Mouse (Mus musculus) limb, embryonic 12.5 days (tissue): ENCODE results near the gene Minos1. TPM values are rescaled to one million over a fixed set of nuclear protein-coding genes. Genes with fewer than 3 reads are reported as not detected.
A peak's percentile ranks its signal among the peaks of the same experiment; 100 is the strongest.

Experiments used
- ATAC-seq: fragments of 200-750 bp; cut with Nextera tagmentation; 2 replicates; pipeline ENCODE4 v1.8.0; 2017; ENCODE audit warnings: low read depth, moderate TSS enrichment; ENCODE audit not compliant: insufficient number of reproducible peaks, insufficient read depth, low FRiP score, low TSS enrichment
- H3K27ac ChIP-seq: fragments of 300-500 bp; sonication (generic); 2 replicates; pipeline ENCODE4 v1.5.1; 2016; ENCODE audit warnings: mild to moderate bottlenecking, moderate library complexity
- H3K27me3 ChIP-seq: fragments of 300-500 bp; sonication (generic); 2 replicates; pipeline ENCODE4 v1.6.1; 2016; ENCODE audit warnings: mild to moderate bottlenecking, moderate library complexity
- H3K36me3 ChIP-seq: fragments of 300-500 bp; sonication (generic); 2 replicates; pipeline ENCODE4 v1.6.1; 2016; ENCODE audit warnings: mild to moderate bottlenecking, moderate library complexity
- H3K4me1 ChIP-seq: fragments of 300-500 bp; sonication (generic); replicated peaks from 2 replicates; pipeline ENCODE4 v1.6.1; 2016
- H3K4me2 ChIP-seq: fragments of 300-500 bp; sonication (generic); 2 replicates; pipeline ENCODE4 v1.6.1; 2016; ENCODE audit warnings: mild to moderate bottlenecking, moderate library complexity
- H3K4me3 ChIP-seq: fragments of 300-500 bp; sonication (generic); replicated peaks from 2 replicates; pipeline ENCODE4 v1.5.1; 2016; ENCODE audit warnings: mild to moderate bottlenecking
- H3K9ac ChIP-seq: fragments of 300-500 bp; sonication (generic); replicated peaks from 2 replicates; pipeline ENCODE4 v1.6.1; 2016; ENCODE audit warnings: mild to moderate bottlenecking, moderate library complexity
- H3K9me3 ChIP-seq: fragments of 300-500 bp; sonication (generic); 2 replicates; pipeline ENCODE4 v1.6.1; 2016; ENCODE audit warnings: mild to moderate bottlenecking, moderate library complexity
- WGBS: fragments of 180-500 bp; shearing (Covaris S2); methylation state at CpG from one replicate; pipeline ENCODE4 v1.1.7; 2016; 5-methylcytosine and 5-hydroxymethylcytosine counted together
- polyA plus RNA-seq: library from polyadenylated mRNA; unstranded; fragments of >200 nt; fragmentation: Nextera tagmentation; extraction: Ambion mirVana; gene quantifications from 2 replicates; pipeline ENCODE4 v1.2.1, GENCODE M21; 2016

Gene Minos1
- polyA plus RNA-seq, 1 experiment from 2014 or later, result 492 TPM

DNA sequence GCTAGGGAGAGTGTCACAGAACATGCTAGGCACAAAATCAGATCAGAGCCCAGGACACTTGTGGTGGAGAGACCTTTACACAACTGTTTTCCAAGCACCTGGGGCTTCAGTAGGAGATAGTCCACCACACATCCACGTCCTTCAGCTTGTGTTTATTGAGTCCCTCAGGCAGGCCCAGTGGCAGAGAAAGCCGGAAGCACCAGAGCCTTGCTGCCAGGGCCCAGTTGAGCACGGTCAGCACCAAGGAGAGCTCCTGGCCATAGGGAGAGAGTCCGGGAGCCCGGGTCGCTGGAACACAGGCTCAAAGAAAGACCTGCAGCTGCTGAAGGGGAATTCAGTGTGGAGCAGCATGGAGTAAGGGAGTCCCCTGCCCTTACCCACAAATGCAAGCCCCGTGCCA lies 71.3 kb downstream of the Minos1 start:
- no peaks in the 10 kb centered on the region for H3K36me3 ChIP-seq
- no peak overlapping the region for H3K9ac ChIP-seq
- no peaks in the 10 kb centered on the region for H3K4me1 ChIP-seq
- H3K27me3 ChIP-seq, result peaks cover 17% of the 10 kb centered on the region
- no peak for ATAC-seq
- WGBS, result 5% methylated on average over 7 of the region's 7 CpGs
- no peak overlapping the region for H3K4me3 ChIP-seq
- no peak overlapping the region for H3K27ac ChIP-seq
- no peaks in the 10 kb centered on the region for H3K9me3 ChIP-seq
- H3K4me2 ChIP-seq, result no peak overlapping the region

DNA sequence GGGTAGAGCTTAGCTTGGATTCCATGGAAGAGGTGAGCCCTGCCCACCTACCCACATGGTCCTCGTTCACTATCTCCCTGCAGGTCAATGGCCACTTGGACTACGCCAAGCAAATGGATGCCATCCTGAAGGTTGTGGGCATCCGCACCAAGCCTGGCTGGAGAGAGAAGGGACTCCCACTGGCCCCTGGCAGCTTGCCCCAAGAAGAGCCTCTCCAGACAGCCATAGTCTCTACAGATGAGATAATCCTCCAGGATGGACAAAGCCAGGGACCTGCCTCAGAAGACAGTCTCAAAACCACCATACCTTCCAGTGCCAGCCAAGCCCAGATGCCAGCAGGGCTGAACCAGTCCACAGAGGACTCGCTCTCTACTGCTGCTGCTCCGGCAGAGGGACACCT lies 72.9 kb downstream of the Minos1 start:
- no peaks in the 10 kb centered on the region for H3K4me1 ChIP-seq
- ATAC-seq, result no peak
- H3K9ac ChIP-seq, result no peak overlapping the region
- no peak overlapping the region for H3K4me2 ChIP-seq
- 84% methylated on average over 5 of the region's 5 CpGs for WGBS
- H3K36me3 ChIP-seq, result no peaks in the 10 kb centered on the region
- no peak overlapping the region for H3K27ac ChIP-seq
- no peak overlapping the region for H3K4me3 ChIP-seq
- peaks cover 18% of the 10 kb centered on the region; the same call in 1 of the 2 replicates for H3K27me3 ChIP-seq
- H3K9me3 ChIP-seq, result no peaks in the 10 kb centered on the region

DNA sequence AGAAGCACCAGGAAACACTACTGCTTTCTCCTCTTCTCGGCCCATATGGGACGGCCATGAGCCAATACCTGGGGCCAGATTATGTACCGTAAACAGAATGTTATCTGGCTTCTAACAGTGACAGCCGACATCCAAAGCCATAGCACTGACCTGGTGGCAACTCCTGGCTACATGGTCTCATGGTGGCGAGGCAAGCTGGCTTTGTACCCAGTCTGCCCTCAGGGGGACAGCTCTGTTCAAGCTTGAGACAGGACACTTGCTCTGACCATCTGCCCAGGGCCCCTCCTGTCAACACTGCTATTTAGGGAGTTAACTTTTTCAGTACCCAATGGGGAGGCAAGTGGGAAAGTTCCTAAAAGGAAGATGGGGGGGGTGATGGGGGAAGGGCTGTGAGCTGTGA lies 73.6 kb downstream of the Minos1 start:
- Histone ChIP-seq H3K4me3 (no peak overlapping the region), H3K4me1 (no peaks in the 10 kb centered on the region), H3K9me3 (no peaks in the 10 kb centered on the region), H3K9ac (no peak overlapping the region), H3K27ac (no peak overlapping the region), H3K36me3 (no peaks in the 10 kb centered on the region), H3K27me3 (peaks cover 18% of the 10 kb centered on the region; the same call in 1 of the 2 replicates), H3K4me2 (no peak overlapping the region)
- WGBS, result 75% methylated on average over 5 of the region's 5 CpGs
- ATAC-seq, result no peak

DNA sequence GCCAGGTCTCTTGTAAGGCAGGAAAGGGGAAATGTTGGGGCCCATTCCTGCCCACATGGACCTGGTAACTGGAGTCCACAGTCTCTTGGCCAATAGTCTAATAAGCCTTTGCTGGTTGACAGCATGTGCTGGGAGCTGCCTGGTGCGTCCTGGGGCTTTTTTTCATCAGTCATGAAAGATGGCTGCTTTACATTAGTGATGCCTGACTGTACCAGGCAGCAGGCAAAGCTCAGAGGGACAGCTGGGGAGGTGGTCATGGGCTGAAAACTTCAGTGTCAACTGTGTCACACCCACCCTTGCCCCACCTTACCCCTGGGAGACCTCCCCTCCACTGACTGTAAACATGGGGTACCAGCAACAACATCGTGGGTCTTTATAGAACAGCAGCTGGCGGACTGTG lies 75.2 kb downstream of the Minos1 start:
- 64% methylated on average over 3 of the region's 3 CpGs for WGBS
- ATAC-seq, result no peak
- no peak overlapping the region for H3K4me2 ChIP-seq
- H3K4me1 ChIP-seq, result no peaks in the 10 kb centered on the region
- H3K4me3 ChIP-seq, result no peak overlapping the region
- H3K9me3 ChIP-seq, result no peaks in the 10 kb centered on the region
- H3K27me3 ChIP-seq, result peaks cover 18% of the 10 kb centered on the region; the same call in 1 of the 2 replicates
- no peak overlapping the region for H3K27ac ChIP-seq
- no peak overlapping the region for H3K9ac ChIP-seq
- no peaks in the 10 kb centered on the region for H3K36me3 ChIP-seq

DNA sequence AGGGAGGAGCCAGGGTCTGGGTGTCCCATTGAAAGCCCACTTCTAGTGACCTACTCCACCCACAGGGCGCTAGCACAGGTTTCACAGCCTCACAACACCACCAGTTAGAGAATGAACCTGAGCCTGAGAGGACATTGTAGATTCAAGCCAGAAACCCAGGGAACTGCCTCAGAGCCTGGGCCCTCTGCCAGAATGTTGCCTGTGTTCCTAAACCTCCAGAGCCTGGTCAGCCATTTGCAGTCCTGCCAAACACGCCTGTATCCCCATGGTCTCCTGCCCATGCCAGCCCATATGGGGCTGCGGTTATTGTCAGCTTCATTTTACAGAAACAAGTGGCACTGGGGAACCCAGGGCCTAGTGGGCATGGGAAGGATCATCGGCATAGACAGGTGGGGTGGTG lies 75.6 kb downstream of the Minos1 start:
- H3K9ac ChIP-seq, result no peak overlapping the region
- H3K27me3 ChIP-seq, result peaks cover 18% of the 10 kb centered on the region; the same call in 1 of the 2 replicates
- no peak overlapping the region for H3K27ac ChIP-seq
- H3K4me1 ChIP-seq, result no peaks in the 10 kb centered on the region
- WGBS, result 79% methylated on average over 4 of the region's 4 CpGs
- H3K36me3 ChIP-seq, result no peaks in the 10 kb centered on the region
- no peak overlapping the region for H3K4me3 ChIP-seq
- no peak overlapping the region for H3K4me2 ChIP-seq
- no peak for ATAC-seq
- no peaks in the 10 kb centered on the region for H3K9me3 ChIP-seq

DNA sequence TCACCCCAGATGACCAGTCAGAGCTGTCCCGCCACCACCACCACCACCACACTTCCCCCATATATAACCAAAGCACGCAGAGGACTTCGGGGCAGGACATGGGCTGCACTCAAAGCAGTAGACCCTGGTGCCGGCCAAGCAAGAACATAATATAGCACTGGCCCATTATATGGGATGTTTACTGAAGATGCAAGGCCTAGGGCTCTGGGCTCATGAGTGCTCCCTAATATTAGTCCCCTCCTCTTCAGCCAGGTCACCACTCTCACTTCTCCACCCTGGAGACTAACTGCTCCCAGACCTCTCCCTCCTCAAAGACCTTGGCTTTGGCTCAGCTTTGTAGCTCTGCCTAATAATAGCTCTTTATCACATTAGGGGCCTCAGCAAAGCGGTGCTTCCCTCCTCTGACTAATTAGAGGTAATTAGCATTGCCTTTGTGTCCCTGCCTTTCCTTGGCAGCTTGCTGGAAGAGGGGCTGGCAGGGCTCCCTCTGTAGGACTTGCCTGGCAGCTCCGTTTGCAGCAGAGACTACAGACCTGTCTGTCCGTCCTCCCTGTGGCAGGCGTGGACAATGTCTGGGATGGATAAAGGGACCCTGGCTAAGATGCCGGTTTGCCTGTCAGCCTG lies 76.5 kb downstream of the Minos1 start:
- no peak overlapping the region for H3K4me2 ChIP-seq
- H3K4me1 ChIP-seq, result no peaks in the 10 kb centered on the region
- no peaks in the 10 kb centered on the region for H3K9me3 ChIP-seq
- no peak for ATAC-seq
- H3K27ac ChIP-seq, result no peak overlapping the region
- 0 out of 2 replicates have a peak, but pooled peaks cover 12% of the 10 kb centered on the region for H3K27me3 ChIP-seq
- H3K4me3 ChIP-seq, result no peak overlapping the region
- H3K9ac ChIP-seq, result no peak overlapping the region
- 42% methylated on average over 9 of the region's 9 CpGs for WGBS
- H3K36me3 ChIP-seq, result no peaks in the 10 kb centered on the region

DNA sequence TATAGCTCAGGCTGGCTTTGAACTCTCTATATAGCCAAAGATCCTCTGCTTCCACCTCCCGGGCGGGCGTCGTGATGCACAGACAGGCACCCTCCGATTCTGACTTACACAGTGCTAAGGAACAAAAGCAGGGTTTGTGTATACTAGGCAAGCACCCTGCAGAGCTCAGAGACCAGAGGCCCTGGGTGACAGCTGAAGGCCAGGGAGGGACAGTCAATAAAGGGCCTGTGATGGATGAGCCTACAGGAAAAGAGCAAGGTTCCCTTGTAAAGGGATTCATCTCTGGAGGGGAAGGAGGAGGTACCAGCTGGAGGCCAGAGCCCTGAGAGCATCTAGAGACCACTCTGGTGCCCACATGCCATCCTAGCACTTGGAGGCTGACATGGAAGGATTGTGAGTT lies 77.5 kb downstream of the Minos1 start:
- no peak for ATAC-seq
- H3K27ac ChIP-seq, result no peak overlapping the region
- no peak overlapping the region for H3K9ac ChIP-seq

DNA sequence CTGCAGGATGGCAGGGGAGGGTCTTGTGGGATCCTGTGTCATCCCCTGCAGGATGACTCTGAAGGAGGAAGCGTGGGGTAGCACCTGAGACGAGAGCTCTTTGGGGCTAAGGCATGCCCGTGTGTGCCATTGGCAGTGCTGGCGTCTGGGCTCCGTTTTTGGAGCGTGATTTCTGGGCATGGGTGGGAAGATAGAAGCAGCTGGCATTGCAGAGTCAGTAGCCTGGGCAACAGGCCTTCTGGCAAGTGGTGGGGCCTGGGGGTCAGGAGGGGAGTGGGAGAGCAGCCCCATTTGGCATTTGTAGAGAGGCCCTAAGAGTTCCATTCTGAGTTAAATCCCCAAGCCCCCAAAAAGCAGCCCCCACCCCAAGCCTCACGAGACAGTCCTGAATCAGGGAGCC lies 78.1 kb downstream of the Minos1 start:
- Histone ChIP-seq H3K36me3 (no peaks in the 10 kb centered on the region), H3K4me2 (no peak overlapping the region), H3K4me3 (no peak overlapping the region), H3K27ac (no peak overlapping the region), H3K4me1 (no peaks in the 10 kb centered on the region), H3K27me3 (0 out of 2 replicates have a peak, but pooled peaks cover 12% of the 10 kb centered on the region), H3K9me3 (0 out of 2 replicates have a peak, but pooled peaks cover 3% of the 10 kb centered on the region), H3K9ac (0 out of 2 replicates have a peak overlapping the region, but pooled peaks have one; percentile 12)
- 75% methylated on average over 7 of the region's 7 CpGs for WGBS
- ATAC-seq, result no peak

More for the DNA sequence above, 77.5 kb downstream of the Minos1 start:
- Histone ChIP-seq H3K4me3 (no peak overlapping the region), H3K36me3 (no peaks in the 10 kb centered on the region), H3K4me2 (no peak overlapping the region), H3K9me3 (no peaks in the 10 kb centered on the region), H3K27me3 (0 out of 2 replicates have a peak, but pooled peaks cover 12% of the 10 kb centered on the region), H3K4me1 (no peaks in the 10 kb centered on the region)
- WGBS, result 68% methylated on average over 5 of the region's 5 CpGs

Other genes with a start within 250 kb of the Minos1 start
- 3.2 and 4.4 TPM in 2 replicates for gene Otud3, start 217.2 kb downstream of the Minos1 start, polyA plus RNA-seq
- not detected in 2 replicates for gene Rnf186, start 164.0 kb downstream of the Minos1 start, polyA plus RNA-seq
- 2.0 and 2.7 TPM in 2 replicates for gene Tmco4, start 158.2 kb downstream of the Minos1 start, polyA plus RNA-seq
- 0.50 and 0.60 TPM in 2 replicates for gene Htr6, start 55.5 kb downstream of the Minos1 start, polyA plus RNA-seq
- gene Nbl1, start 38.1 kb downstream of the Minos1 start, polyA plus RNA-seq, result 141 and 152 TPM in 2 replicates
- 386 and 390 TPM in 2 replicates for gene Capzb, start 61.8 kb upstream of the Minos1 start, polyA plus RNA-seq
- 15.3 and 16.1 TPM in 2 replicates for gene Pqlc2, start 179.6 kb upstream of the Minos1 start, polyA plus RNA-seq
- 146 and 150 TPM in 2 replicates for gene Akr7a5, start 179.6 kb upstream of the Minos1 start, polyA plus RNA-seq
- 132 and 139 TPM in 2 replicates for gene Mrto4, start 221.5 kb upstream of the Minos1 start, polyA plus RNA-seq
- gene Emc1, start 221.5 kb upstream of the Minos1 start, polyA plus RNA-seq, result 29.4 and 30.5 TPM in 2 replicates
- gene Ubr4, start 221.5 kb upstream of the Minos1 start, polyA plus RNA-seq, result 68.6 and 70.6 TPM in 2 replicates